9 mouse cellular contexts compared by ENCODE assay signal in genomic region chr7:25685926-25686470, GRCm38 (mm10). TPM values are rescaled to one million over a fixed set of nuclear protein-coding genes. Genes with fewer than 3 reads are reported as not detected.
DNase-seq lines count a peak whose midpoint lies in the region; ATAC-seq and TF ChIP-seq lines count a peak whose summit lies in the region.
"Had no signal": no experiment of that assay in that cellular context is flagged by ENCODE, and none has a peak within 500 bp of the region (broad histone marks: within the 10 kb centered on the region; RNA-seq: fewer than 3 reads in every experiment).

No protein-coding gene starts in this region.

- H3K4me1 ChIP-seq in liver, embryonic 11.5 days (replicated peaks; ENCODE audit: control insufficient read depth, insufficient read depth, low read length), result peaks cover 57% of the 10 kb centered on the region
- H3K4me1 ChIP-seq in bone marrow, adult 2 months (ENCODE audit: control insufficient read depth, insufficient read depth, low read length), result peaks cover 22% of the 10 kb centered on the region
- peaks cover 47% of the 10 kb centered on the region for H3K4me1 ChIP-seq in heart, embryonic 15.5 days (replicated peaks)
- peaks cover 48 to 53% of the 10 kb centered on the region in 2 experiments for H3K4me1 ChIP-seq in liver, embryonic 14.5 days (replicated peaks; ENCODE audit: control insufficient read depth in 2 of 2, insufficient read depth in 2 of 2, low read length in 1 of 2)

- no peak for DNase-seq in liver, embryonic 11.5 days (ENCODE audit: low spot score)
- DNase-seq in liver (no peak), adipocyte (ENCODE audit: low spot score) (no peak)
- no peak for DNase-seq in liver, embryonic 14.5 days (ENCODE audit: low read depth in 3 of 3, low spot score in 3 of 3)
- no peak for DNase-seq in left cerebral cortex, adult 11 months (ENCODE audit: low spot score)
- no peak for DNase-seq in cerebellum, adult 11 months

- H3K36me3 ChIP-seq in liver, embryonic 11.5 days (ENCODE audit: control insufficient read depth, insufficient read depth, low read length), result 0 out of 2 replicates have a peak, but pooled peaks cover 2% of the 10 kb centered on the region
- H3K36me3 ChIP-seq in heart, embryonic 15.5 days, result no peaks in the 10 kb centered on the region
- H3K36me3 ChIP-seq in liver, embryonic 14.5 days (replicated peaks; ENCODE audit: control insufficient read depth, insufficient read depth, low read depth), result no peaks in the 10 kb centered on the region

- TF ChIP-seq CTCF in bone marrow, adult 2 months (IDR thresholded peaks at IDR 0.05; ENCODE audit: control insufficient read depth, insufficient read depth, low read length), result no peak
- TF ChIP-seq CTCF in liver, embryonic 14.5 days (IDR thresholded peaks at IDR 0.05; ENCODE audit: low read depth), result no peak

- H3K9ac ChIP-seq in liver, embryonic 11.5 days (ENCODE audit: low read depth, low read length), result peak overlapping the region; percentile 86
- H3K9ac ChIP-seq in heart, embryonic 15.5 days, result 0 out of 2 replicates have a peak overlapping the region, but pooled peaks have one; percentile 81
- H3K9ac ChIP-seq in liver, embryonic 14.5 days (replicated peaks), result peak overlapping the region; percentile 81

- no peaks in the 10 kb centered on the region for H3K9me3 ChIP-seq in liver, embryonic 11.5 days (ENCODE audit: control insufficient read depth, low read length)
- H3K9me3 ChIP-seq in heart, embryonic 15.5 days (replicated peaks), result no peaks in the 10 kb centered on the region
- H3K9me3 ChIP-seq in liver, embryonic 14.5 days (ENCODE audit: control insufficient read depth, low read length), result no peaks in the 10 kb centered on the region

- H3K27ac ChIP-seq in liver, embryonic 11.5 days (ENCODE audit: low read depth, low read length), result peak overlapping the region; percentile 59; the same call in 1 of the 2 replicates
- peak overlapping the region; percentile 49 for H3K27ac ChIP-seq in bone marrow, adult 2 months (ENCODE audit: control insufficient read depth, insufficient read depth, low read depth, low read length, poor library complexity)
- peak overlapping the region; percentile 89; the same call in 1 of the 2 replicates for H3K27ac ChIP-seq in heart, embryonic 15.5 days
- H3K27ac ChIP-seq in liver, embryonic 14.5 days, result peak overlapping the region; percentile 75

- TF ChIP-seq EP300 in liver, embryonic 14.5 days (IDR thresholded peaks at IDR 0.05; ENCODE audit: low read depth), result no peak

- TF ChIP-seq POLR2A in bone marrow, adult 2 months (IDR thresholded peaks at IDR 0.05; ENCODE audit: borderline replicate concordance, control insufficient read depth, low read depth, low read length), result 0 out of 2 replicates have a peak, but pooled peaks have one; percentile 35

- peak overlapping the region; percentile 80 for H3K4me3 ChIP-seq in liver, embryonic 11.5 days (ENCODE audit: low read depth, low read length)
- peak overlapping the region; percentile 19 for H3K4me3 ChIP-seq in bone marrow, adult 2 months (replicated peaks; ENCODE audit: control insufficient read depth, low read depth, low read length)
- peak overlapping the region; percentile 77 for H3K4me3 ChIP-seq in heart, embryonic 15.5 days
- H3K4me3 ChIP-seq in liver, embryonic 14.5 days (ENCODE audit: insufficient read depth in 1 of 2, low read depth in 2 of 2, low read length in 2 of 2), result peak overlapping the region; percentile 49 to 63; a peak in 3 of 4 replicates

- no peaks in the 10 kb centered on the region; the same call in 1 of the 2 replicates for H3K27me3 ChIP-seq in liver, embryonic 11.5 days (replicated peaks; ENCODE audit: control insufficient read depth, insufficient read depth, low read length)
- peaks cover 11% of the 10 kb centered on the region; the same call in 1 of the 2 replicates for H3K27me3 ChIP-seq in heart, embryonic 15.5 days
- no peaks in the 10 kb centered on the region for H3K27me3 ChIP-seq in liver, embryonic 14.5 days (ENCODE audit: control insufficient read depth, insufficient read depth, low read length)
- H3K27me3 ChIP-seq: Patski had no signal

- no peak for ATAC-seq in liver, embryonic 11.5 days (replicated peaks; ENCODE audit: low FRiP score)
- ATAC-seq in heart, embryonic 15.5 days (replicated peaks; ENCODE audit: insufficient number of reproducible peaks, insufficient read depth, low FRiP score, low read depth), result no peak
- no peak for ATAC-seq in liver, embryonic 14.5 days (ENCODE audit: insufficient read depth)

- WGBS in liver, embryonic 11.5 days, result 56% methylated on average over 21 of the region's 21 CpGs
- WGBS in bone marrow, adult 2 months, result 59% methylated on average over 21 of the region's 21 CpGs
- WGBS in heart, embryonic 15.5 days, result 74% methylated on average over 21 of the region's 21 CpGs
- WGBS in liver, embryonic 14.5 days (ENCODE audit: insufficient replicate concordance), result 49% methylated on average over 21 of the region's 21 CpGs

- peak overlapping the region; percentile 97 for H3K4me2 ChIP-seq in liver, embryonic 11.5 days
- peak overlapping the region; percentile 88 for H3K4me2 ChIP-seq in heart, embryonic 15.5 days
- H3K4me2 ChIP-seq in liver, embryonic 14.5 days (ENCODE audit: low read depth), result peak overlapping the region; percentile 98

RNA-seq across cellular contexts. Expression of gene Tgfb1, which starts 0.8 kb away (rescaled TPM):
- polyA plus RNA-seq in liver, embryonic 11.5 days (2014; fragmentation: Nextera tagmentation; extraction: Ambion mirVana), result 14.4 and 16.4 TPM in 2 replicates
- 53.9 and 75.5 TPM in 2 replicates for polyA plus RNA-seq in bone marrow, adult 2 months (2011; ENCODE audit: insufficient read depth, insufficient read length, low replicate concordance, missing spikeins)
- polyA plus RNA-seq in heart, embryonic 15.5 days (2015; fragmentation: Nextera tagmentation; extraction: Ambion mirVana), result 3.2 and 4.6 TPM in 2 replicates
- polyA plus RNA-seq in liver, embryonic 14.5 days (2012; rRNA removed), result 16.6 and 18.5 TPM in 2 replicates
- polyA plus RNA-seq in liver, embryonic 14.5 days (2014; fragmentation: Nextera tagmentation; extraction: Ambion mirVana), result 3.9 and 4.3 TPM in 2 replicates

RNA-seq across cellular contexts. Expression of gene B9d2, which starts 5.4 kb away (rescaled TPM):
- polyA plus RNA-seq in liver, embryonic 11.5 days (2014; fragmentation: Nextera tagmentation; extraction: Ambion mirVana), result 38.2 and 40.9 TPM in 2 replicates
- 19.1 and 40.8 TPM in 2 replicates for polyA plus RNA-seq in bone marrow, adult 2 months (2011; ENCODE audit: insufficient read depth, insufficient read length, low replicate concordance, missing spikeins)
- polyA plus RNA-seq in heart, embryonic 15.5 days (2015; fragmentation: Nextera tagmentation; extraction: Ambion mirVana), result 24.5 and 30.9 TPM in 2 replicates
- 21.9 and 28.2 TPM in 2 replicates for polyA plus RNA-seq in liver, embryonic 14.5 days (2012; rRNA removed)
- polyA plus RNA-seq in liver, embryonic 14.5 days (2014; fragmentation: Nextera tagmentation; extraction: Ambion mirVana), result 18.8 and 20.4 TPM in 2 replicates

RNA-seq across cellular contexts. Expression of gene Tmem91, which starts 11.0 kb away (rescaled TPM):
- 2.5 and 3.3 TPM in 2 replicates for polyA plus RNA-seq in liver, embryonic 11.5 days (2014; fragmentation: Nextera tagmentation; extraction: Ambion mirVana)
- 2.9 TPM in 1 of 2 replicates, not detected in the other for polyA plus RNA-seq in bone marrow, adult 2 months (2011; ENCODE audit: insufficient read depth, insufficient read length, low replicate concordance, missing spikeins)
- polyA plus RNA-seq in heart, embryonic 15.5 days (2015; fragmentation: Nextera tagmentation; extraction: Ambion mirVana), result 1.8 and 2.2 TPM in 2 replicates
- polyA plus RNA-seq in liver, embryonic 14.5 days (2012; rRNA removed), result 0.22 and 0.32 TPM in 2 replicates
- polyA plus RNA-seq in liver, embryonic 14.5 days (2014; fragmentation: Nextera tagmentation; extraction: Ambion mirVana), result 0.39 and 0.51 TPM in 2 replicates

RNA-seq across cellular contexts. Expression of gene Exosc5, which starts 27.0 kb away (rescaled TPM):
- 125 and 139 TPM in 2 replicates for polyA plus RNA-seq in liver, embryonic 11.5 days (2014; fragmentation: Nextera tagmentation; extraction: Ambion mirVana)
- polyA plus RNA-seq in bone marrow, adult 2 months (2011; ENCODE audit: insufficient read depth, insufficient read length, low replicate concordance, missing spikeins), result 21.7 and 39.8 TPM in 2 replicates
- polyA plus RNA-seq in heart, embryonic 15.5 days (2015; fragmentation: Nextera tagmentation; extraction: Ambion mirVana), result 30.3 and 45.7 TPM in 2 replicates
- 33.7 and 35.2 TPM in 2 replicates for polyA plus RNA-seq in liver, embryonic 14.5 days (2012; rRNA removed)
- 48.1 and 51.6 TPM in 2 replicates for polyA plus RNA-seq in liver, embryonic 14.5 days (2014; fragmentation: Nextera tagmentation; extraction: Ambion mirVana)

RNA-seq across cellular contexts. Expression of gene Bckdha, which starts 27.2 kb away (rescaled TPM):
- polyA plus RNA-seq in liver, embryonic 11.5 days (2014; fragmentation: Nextera tagmentation; extraction: Ambion mirVana), result 34.2 and 35.5 TPM in 2 replicates
- 26.3 and 36.1 TPM in 2 replicates for polyA plus RNA-seq in bone marrow, adult 2 months (2011; ENCODE audit: insufficient read depth, insufficient read length, low replicate concordance, missing spikeins)
- 58.5 and 68.9 TPM in 2 replicates for polyA plus RNA-seq in heart, embryonic 15.5 days (2015; fragmentation: Nextera tagmentation; extraction: Ambion mirVana)
- polyA plus RNA-seq in liver, embryonic 14.5 days (2012; rRNA removed), result 20.1 and 22.0 TPM in 2 replicates
- polyA plus RNA-seq in liver, embryonic 14.5 days (2014; fragmentation: Nextera tagmentation; extraction: Ambion mirVana), result 17.3 and 21.0 TPM in 2 replicates

Comparison
In these comparisons a context has a peak if more than half of its experiments do, and no peak if none do; other contexts are left out.
1. H3K4me3 ChIP-seq: peak in every context shown above with its lines; median percentile 80 in liver, embryonic 11.5 days; 77 in heart, embryonic 15.5 days; 56 in liver, embryonic 14.5 days; 19 in bone marrow, adult 2 months.